Mouse (Mus musculus) gastrocnemius, adult 8-10 months (tissue): Measurements from ENCODE around the gene Aven. TPM values are rescaled to one million over a fixed set of nuclear protein-coding genes. Genes with fewer than 3 reads are reported as not detected.

Experiments
- DNase-seq, 2 experiments: peaks; one replicate each; pipeline ENCODE4 v3.0.0; 2022; ENCODE audit warnings: low spot score in 2 of 2
- microRNA-seq: library from miRNA; unstranded; fragments of <30 nt; microRNA quantifications from one replicate; pipeline ENCODE4 v1.2.0, GENCODE M21; 2022
- total RNA-seq, 4 experiments: library from RNA; stranded (reverse); gene quantifications; 2 replicates each; pipeline ENCODE4 v1.2.4; 2022

Aven gene
- total RNA-seq, 4 experiments from 2014 or later, result 13.4 to 18.4 (median 15.0) TPM

- DNase-seq, result no peak
Observed at GRCm38 (mm10) chr2:112656131-112656530, 163.4 kb downstream of the Aven start.

GRCm38 (mm10) chr2:112669461-112669860 lies 176.7 kb downstream of the Aven start:
- DNase-seq, result no peak

- DNase-seq, result no peak
Observed at GRCm38 (mm10) chr2:112676175-112676574, 183.4 kb downstream of the Aven start.

- peak in 1 of 2 experiments; percentile 16 for DNase-seq
Observed at GRCm38 (mm10) chr2:112676721-112677120, 184.0 kb downstream of the Aven start.

- DNase-seq, result no peak
Observed at GRCm38 (mm10) chr2:112677246-112677645, 184.5 kb downstream of the Aven start.

- DNase-seq, result no peak
Observed at GRCm38 (mm10) chr2:112681817-112682216, 189.1 kb downstream of the Aven start.

Small RNA genes within 50 kb of the gene (microRNA-seq; reads per million reads assigned to microRNA genes)
- gene Gm44374, result not detected

Other genes with a start within 250 kb of the Aven start
- not detected for gene Nutm1, start 233.7 kb upstream of the Aven start, total RNA-seq
- gene Nop10, start 231.0 kb upstream of the Aven start, total RNA-seq, result 10 to 100 TPM; 50.0 to 61.0 (median 55.2) TPM
- 10 to 100 TPM; 26.2 to 30.9 (median 27.1) TPM for gene Slc12a6, start 227.1 kb upstream of the Aven start, total RNA-seq
- under 1 TPM in 3 of 4 experiments, not detected in 1; 0.72 to 0.89 (median 0.87) TPM for gene Gm21985, start 226.7 kb upstream of the Aven start, total RNA-seq
- gene Emc4, start 124.9 kb upstream of the Aven start, total RNA-seq, result 10 to 100 TPM; 72.9 to 76.0 (median 73.7) TPM
- 1 to 10 TPM; 1.7 to 4.3 (median 2.0) TPM for gene Katnbl1, start 113.8 kb upstream of the Aven start, total RNA-seq
- gene Emc7, start 38.0 kb upstream of the Aven start, total RNA-seq, result 10 to 100 TPM; 12.2 to 14.3 (median 13.5) TPM
- gene Chrm5, start 12.2 kb upstream of the Aven start, total RNA-seq, result not detected